Mouse (Mus musculus): ENCODE measurements around the gene Camsap3.

The Camsap3 gene

DNA sequence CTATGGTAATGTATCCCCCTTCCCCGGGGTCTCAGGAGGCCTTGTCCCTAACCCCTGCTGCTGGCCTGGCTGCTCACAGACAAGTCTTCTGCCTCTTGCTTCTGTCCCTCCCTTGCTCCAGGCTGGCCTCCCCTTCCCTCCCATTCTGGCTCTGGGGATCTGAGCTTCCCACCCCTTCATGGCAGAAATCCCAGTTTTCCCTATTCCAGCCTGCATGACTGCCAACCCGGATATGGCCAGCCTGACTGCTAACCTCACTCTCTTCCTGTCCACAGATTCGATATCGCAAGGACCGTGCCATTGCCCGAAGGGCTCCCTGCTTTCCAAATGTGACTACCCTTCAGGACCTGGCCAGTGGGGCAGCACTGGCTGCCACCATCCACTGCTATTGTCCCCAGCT is 13.3 kb downstream of the Camsap3 start:
- no peak for DNase-seq (ENCODE audit: low read depth, low spot score)

DNA sequence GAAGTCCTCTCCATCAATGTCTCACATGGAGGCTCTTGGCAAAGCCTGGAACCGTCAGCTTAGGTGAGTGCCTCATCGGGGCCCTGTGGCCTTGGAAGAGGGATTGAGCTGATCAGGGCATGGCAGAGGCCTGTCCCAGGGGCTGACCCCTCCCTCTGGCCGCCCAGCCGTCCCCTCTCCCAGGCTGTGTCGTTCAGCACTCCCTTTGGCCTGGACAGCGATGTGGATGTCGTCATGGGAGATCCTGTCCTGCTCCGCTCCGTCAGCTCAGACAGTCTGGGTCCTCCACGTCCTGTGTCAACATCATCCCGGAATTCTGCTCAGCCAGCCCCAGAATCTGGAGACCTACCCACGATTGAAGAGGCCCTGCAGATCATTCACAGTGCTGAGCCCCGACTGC is 16.3 kb downstream of the Camsap3 start:
- no peak for DNase-seq (ENCODE audit: low read depth, low spot score)

DNA sequence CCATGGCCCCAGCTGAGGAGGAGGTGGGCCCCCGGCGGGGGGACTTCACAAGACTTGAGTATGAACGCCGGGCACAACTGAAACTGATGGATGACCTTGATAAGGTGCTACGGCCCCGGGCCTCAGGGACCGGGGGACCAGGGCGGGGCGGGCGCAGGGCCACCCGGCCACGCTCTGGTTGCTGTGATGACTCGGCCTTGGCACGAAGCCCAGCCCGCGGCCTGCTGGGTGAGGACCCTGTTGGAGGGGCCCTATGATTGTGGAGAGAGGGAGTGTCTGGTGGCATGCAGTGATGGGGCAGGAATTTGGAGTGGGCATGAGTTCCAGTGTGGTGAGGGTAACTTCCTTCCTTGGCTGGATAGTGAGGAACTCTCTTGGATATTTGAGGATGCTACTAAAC is 19.5 kb downstream of the Camsap3 start:
- no peak for DNase-seq (ENCODE audit: low read depth, low spot score)

DNA sequence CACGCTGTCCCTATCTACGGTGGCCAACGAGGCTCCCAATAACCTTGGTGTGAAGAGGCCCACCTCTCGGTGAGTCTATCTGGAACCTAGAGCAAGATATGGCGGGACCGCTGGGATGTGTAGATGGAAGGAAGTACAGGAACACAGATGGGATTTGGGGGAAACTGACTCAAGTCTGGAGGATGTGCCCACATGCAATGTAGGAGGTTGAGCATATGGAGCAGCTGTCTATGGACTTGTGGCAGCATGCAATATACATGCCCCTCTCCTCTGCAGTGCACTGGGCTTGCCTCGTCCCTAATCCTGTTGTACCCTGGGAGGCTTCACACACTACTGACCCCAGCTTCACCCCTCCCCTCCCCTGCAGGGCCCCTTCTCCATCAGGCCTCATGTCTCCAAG is 20.7 kb downstream of the Camsap3 start:
- DNase-seq (ENCODE audit: low read depth, low spot score) = no peak

DNA sequence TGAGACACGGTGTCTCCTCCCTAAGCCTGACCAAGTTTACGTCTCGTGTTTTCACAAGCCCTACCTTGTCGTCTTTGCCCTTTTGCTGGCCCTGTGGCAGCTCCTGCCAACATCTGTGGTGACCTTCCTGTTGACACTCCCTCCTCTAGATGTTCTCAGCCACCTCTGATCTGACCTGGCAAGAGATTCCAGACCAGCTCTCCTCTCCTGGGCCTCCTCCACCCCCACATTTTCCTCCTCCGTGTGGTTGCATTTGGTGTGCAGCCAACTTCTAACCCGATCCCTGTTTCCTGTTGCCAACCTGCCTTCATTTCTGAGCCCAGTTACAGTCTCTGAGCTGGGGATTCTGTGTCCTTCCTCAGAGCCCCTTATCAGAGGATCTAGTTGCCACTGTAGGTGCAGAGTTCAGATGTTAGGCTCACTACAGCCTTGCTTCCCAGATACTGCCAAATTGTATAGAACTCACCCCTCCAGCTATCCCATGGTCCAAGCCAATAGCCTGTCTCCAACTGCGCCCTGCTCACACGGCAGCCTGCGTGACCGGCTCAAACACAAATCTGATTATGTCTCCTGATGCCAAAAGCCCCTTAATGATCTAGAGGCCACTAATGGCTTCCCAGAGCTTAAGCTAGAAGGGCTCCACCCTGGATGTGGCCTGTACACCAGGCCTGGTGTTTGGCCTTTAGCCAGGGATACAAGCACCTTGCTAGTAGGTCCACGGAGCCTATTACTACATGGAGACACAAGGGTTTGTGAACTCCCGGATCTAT is 22.1 kb downstream of the Camsap3 start:
- no peak for DNase-seq (ENCODE audit: low read depth, low spot score)

DNA sequence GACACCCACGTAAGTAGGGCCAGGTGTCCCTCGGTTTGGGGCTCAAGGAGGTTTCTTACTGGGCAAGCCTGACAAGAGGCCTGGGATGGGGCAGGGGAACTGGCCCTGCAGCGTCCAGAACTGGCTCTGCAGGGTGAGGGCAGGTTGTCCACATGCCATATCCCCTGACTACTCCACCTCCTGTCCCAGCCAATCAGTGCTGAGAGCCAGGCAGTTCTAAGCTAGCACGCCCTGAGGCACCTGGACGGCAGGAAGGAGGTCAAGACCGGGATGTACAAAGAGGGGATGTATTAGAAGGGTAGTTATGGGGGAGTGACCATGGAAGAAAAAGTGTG is 22.7 kb downstream of the Camsap3 start:
- DNase-seq (ENCODE audit: low read depth, low spot score) = no peak

DNA sequence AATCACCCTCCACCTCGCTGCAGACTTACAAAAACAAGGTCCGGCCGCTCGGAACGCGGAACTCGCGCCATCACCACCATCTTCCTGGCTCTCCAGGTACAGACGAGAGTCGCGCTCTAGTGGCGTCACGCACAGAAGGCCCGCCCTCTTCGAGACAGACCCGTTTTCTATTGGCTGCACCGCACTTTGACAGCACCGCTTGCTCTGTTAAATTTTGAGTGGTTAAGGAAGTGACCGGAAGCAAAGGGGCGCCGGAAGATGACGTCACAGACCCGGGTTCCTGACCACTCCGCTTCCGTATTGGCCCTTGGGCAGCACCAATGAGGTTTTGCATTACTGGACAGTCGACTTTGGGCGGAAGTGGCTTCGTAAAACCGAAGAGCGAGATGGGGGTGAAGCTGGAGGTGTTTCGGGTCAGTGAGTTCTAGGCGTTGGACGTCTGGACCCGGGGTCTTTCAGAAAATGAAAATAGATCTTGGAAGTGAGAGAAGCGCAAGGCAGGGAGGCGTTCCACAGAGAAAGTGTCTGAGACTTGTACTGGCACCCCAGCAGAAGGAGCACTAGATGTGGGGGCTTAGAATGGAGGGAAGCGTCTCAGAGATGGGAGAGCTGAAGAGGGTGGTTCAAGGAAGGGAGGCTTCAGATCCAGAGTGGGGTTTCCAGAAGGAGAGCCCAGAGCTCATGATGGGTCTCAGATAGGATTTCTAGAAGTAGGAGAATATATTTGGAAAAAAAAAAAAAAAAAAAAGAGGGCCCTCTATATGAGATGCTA is 34.3 kb downstream of the Camsap3 start, which contains the start of the genes Xab2 and Pet100:
Gene Xab2 (minus strand): TSS at position 118 of the 772 bp plus-strand sequence.
Gene Pet100 (plus strand): TSS at position 350 of the 772 bp plus-strand sequence.
- DNase-seq (ENCODE audit: low read depth, low spot score) = peak; percentile 99

DNA sequence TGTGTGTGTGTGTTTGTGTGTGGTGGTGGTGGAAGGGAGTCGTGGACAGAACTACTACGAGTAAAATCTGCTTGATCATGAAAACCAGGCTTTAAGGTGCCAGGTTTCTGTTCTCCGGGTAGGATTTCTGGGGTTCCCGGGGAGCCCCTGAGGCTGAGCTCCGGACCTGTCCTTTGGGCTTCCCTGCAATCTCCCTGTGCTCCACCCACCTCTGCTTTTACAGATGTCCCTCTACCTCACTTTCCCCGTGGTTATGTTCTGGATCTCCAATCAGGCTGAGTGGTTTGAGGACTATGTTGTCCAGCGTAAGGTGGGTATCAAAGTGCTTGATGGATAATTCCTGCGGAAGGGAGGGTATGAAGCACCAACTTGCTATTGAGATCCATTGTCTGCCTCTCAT is 35.0 kb downstream of the Camsap3 start:
- DNase-seq (ENCODE audit: low read depth, low spot score) = no peak

DNA sequence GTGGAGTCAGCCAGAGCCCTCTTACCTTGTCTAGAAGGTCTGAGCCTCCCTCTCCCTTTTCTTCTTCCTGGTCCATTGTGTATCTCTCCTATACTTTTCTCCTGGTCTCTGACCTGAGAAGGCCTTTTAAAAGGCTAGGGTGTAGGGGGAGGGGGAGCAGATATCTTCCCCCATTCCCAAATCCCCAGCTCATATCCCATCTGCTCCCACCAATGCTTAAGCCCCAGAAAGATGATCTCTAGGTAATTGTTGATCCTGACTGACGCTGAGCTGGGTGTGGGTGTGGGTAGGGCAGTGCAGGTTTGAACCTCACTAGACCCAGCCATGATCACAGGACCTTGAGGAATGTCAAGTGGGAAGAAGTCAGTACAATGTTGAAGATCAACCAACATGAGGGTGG is 38.4 kb downstream of the Camsap3 start, which contains the start of gene Pcp2:
Gene Pcp2 (minus strand): TSS at position 101 of the 400 bp plus-strand sequence.
- no peak for DNase-seq (ENCODE audit: low read depth, low spot score)

DNA sequence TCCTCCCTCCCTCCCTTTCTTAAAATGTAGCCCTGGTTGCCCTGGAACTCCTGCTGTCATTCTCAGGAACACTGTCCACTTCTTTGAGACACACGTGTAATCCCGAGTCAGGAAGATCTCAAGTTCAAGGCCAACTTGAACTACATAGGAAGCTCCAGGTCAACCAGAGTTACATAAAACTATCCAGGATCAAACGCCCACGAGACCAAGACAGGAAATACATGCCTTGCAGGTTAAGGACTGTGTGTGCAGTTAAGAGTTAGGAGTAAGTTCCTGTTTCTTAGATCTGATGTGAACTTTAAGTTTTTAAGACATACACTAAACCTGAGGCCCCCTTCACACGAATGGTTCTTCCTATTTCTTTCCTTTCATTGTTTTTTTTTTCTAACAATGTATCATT is 39.9 kb downstream of the Camsap3 start:
- DNase-seq (ENCODE audit: low read depth, low spot score) = no peak

DNA sequence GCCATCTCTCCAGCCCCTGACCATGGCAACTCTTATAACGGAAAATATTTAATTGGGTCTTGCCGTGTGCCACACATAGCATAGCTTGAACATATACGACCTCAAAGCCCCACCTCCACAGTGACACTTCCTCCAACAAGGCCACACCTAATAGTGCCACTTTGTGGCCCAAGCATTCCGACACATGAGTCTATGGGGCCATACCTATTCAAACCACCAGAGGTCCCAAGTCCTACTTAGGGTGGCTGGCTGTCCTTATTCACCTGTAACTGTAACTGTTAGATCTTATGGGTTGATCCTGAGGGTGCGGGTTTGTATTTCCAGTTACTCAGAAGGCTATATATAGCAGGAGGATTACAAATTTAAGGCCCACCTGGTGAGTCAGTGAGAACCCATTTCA is 40.9 kb downstream of the Camsap3 start:
- DNase-seq (ENCODE audit: low read depth, low spot score) = no peak

DNA sequence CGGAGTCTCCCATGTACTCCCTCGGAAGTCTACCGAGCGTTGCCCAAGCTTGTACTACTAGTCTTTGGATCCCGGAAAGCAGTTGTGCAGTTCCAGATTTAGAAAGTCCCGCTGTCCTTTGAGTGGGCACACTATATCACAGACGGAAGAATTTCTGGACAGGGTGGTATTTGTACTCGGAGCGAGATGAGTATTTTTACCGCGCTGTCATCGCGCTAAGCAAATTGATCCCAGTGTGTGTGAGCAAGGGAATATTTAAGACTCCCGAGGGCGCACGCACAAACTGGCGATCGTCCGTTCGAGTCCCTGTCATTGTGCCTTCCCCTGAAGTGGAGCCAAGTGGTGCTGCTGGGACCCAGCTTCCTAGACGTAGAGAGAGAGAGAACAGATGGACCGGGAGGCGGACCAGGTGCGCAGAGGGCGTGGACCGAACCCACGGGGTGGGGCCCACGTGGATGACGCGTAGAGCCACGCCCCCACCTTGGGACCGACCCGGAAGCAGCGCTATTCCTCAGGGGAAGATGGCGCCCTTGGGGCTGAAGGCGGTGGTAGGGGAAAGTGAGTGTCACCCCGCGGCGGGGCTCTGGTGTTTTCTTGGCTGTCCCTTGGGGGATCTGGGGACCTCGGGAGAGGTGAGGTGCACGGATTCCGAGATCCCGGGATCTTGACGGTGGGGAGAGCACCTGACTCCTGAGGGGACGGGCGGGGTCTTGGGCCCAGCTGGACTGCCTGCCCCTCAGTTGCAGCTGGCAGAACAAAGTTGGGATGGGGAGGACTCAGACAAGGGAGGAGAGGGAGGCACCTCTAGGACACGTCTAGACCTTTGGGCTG is 43.8 kb downstream of the Camsap3 start, which contains the start of gene Stxbp2:
Gene Stxbp2 (plus strand): TSS at position 309 of the 831 bp plus-strand sequence.
- peak; percentile 22 for DNase-seq (ENCODE audit: low read depth, low spot score)

DNA sequence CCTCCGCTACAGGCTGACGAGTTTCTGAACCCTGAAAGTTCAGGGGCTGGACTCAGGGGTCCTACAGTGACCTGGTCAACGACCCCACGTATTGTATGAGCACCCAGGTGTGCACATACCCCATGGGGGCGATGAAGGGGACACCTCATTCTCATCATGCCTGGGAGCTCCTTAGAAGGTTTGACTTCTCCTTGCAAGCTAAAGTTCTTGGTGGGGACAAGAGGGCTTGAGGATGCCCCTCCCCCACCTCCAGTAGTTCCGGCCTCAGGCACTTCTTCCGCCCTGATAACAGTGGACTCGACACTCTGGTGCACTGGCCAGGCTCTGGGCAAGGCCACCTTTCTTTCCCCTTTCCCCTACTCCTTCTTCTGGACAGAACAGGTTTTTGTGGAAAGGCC is 44.4 kb downstream of the Camsap3 start:
- no peak for DNase-seq (ENCODE audit: low read depth, low spot score)

DNA sequence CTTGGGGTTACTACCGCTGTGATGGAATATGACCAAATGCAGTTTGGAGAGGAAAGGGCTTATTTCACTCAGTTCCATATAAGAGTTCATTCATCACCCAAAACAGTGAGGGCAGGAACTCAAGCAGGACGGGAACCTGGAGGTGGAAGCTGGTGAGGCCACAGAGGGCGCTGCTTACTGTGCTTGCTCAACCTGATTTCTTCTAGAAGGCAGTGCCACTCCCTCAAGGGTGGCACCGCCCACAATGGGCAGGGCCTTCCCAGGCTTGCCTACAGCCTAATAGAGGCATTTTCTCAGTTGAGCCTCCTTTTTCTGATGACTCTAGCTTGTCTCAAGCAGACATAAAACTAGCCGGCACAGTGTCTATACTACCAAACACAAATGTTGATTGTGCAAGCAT is 58.7 kb downstream of the Camsap3 start:
- no peak for DNase-seq (ENCODE audit: low read depth, low spot score)

DNA sequence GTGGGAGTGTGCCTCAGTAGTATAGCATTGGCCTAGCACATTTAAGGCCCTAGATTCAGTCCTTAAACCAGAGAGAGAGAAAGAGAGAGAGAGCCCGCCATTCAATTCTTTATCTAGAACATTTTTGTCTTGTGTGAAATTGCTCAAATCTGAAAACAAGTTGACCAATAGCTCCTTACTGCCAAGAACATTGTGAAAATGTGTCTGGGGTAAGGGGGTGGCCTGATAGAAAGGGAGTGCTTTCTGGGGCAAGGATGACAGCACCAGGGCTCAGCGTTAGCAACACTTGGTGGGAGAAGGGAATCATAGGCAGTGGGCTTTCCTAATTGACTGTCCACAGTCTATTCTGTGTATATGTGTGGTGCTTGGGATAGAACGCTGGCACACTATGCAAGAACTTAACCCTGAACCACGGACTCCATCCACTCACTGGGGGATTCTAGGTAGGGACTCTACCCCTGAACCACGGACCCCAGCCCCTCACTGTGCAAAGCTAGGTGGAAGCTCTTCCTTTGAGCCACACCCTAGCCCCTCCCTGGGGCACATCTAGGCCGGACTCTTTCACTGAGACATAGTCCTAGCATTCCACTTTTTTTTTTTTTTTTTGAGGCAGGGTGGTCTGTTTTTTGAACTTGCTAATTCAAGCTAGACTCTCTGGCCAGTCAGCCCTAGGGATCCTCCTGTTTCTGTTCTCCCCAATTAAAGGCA is 59.9 kb downstream of the Camsap3 start:
- no peak for DNase-seq (ENCODE audit: low read depth, low spot score)

DNA sequence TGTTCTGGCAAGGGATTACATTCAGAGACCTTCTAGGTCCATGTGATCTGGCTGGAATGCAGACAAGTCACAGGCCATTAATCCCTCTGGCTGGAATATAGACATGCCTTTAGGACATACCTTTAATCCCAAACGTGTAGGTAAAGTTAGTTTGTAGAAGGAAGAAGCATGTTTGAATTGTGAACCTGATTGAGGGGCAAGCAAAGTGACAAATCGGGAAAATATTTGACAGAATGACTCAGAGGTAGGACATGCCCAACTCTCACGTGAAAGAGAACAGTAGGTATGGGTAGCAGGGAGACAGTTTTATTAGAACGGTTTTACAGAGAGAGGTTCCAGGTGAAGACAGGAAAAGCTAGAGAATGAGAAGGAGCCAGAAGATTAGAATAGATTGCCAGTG is 60.5 kb downstream of the Camsap3 start:
- DNase-seq (ENCODE audit: low read depth, low spot score) = no peak

DNA sequence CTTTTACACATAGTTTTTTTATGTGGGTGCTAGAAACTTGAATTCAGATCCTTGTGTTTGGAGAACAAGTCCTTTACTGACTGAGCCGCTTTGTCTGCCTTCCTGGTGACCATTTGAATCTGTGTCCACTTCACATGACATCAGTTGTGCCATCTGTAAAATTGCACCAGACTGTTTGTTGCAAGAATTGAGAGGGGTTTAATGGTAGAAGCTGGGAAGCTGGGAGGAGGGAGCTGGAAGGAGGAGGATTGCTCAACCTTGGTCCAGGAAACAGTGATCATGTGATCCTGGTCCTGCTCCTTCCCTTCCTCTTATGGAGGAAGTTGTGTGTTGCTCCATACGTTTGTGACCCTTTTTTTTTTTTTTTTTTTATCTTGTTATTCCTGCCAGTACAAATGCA is 61.2 kb downstream of the Camsap3 start:
- DNase-seq (ENCODE audit: low read depth, low spot score) = no peak

DNA sequence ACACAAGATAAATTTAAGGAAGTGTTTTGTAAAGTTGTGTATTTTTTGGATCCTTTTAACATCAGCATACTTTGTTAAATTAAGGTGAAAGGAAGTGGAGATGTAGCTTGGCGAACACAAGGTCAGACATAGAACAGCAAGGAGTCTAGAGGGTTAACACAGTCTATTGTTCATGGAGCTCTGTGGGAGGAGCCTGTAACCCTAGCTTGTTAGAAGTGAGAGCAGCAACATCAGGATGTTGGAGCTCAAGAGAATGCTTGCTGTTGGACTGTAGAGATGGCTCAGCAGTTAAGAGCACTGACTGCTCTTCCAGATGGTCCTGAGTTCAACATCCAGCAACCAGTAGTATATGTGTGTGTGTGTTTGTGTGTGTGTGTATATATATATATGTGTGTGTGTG is 61.9 kb downstream of the Camsap3 start:
- no peak for DNase-seq (ENCODE audit: low read depth, low spot score)

DNA sequence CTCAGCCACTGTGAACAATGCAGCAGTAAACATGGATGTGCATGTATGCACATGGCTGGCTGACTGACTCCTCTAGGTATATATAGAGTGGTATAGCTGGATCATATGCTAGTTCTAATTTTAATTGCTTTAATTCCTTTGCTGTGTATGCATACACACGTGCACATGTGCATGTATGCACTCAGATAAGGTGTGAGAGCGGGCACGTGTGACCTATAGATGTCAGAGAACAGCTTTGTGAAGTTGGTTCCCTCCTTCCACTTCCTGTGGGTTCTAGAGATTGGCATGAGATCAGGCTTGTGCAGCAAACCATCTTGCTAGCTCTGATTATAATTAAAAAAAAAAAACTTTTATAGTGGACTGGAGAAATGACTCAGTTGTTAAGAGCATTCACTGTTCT is 65.8 kb downstream of the Camsap3 start:
- DNase-seq (ENCODE audit: low read depth, low spot score) = no peak

DNA sequence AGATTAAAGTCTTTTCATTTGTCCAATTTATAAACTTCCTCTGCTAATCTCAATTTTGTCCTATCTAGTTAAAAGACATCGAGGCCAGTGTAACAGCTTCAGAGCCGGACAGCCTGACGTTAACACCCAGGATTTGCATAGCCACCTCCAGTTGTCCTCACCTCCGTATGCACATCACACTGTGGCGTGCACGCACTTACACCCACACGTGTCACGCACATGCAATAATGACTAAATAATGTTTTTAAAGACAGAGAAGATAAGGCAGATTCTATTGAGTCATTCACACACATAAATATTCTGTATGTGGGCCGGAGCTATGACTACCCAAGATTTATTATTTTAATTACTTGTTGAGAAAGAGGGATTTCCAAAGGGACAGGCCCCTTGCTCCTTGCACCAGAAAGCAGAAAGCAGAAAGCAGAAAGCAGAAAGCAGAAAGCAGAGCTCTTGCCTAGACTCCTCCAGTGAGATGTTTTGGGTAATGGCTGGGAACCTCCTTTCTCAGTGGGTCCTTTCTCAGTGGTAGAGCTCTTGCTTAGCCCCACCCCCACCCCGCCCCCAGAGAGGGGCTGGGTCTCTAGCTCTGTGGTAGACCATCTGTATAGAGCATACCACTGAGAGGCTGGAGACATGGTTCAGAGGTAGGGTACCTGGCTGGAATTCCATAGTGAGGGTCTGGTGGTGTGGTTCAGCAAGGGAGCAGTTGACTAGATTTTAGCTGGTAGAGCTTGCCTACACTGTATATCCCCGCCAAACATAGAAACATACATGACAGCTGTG is 67.8 kb downstream of the Camsap3 start:
- no peak for DNase-seq (ENCODE audit: low read depth, low spot score)

DNA sequence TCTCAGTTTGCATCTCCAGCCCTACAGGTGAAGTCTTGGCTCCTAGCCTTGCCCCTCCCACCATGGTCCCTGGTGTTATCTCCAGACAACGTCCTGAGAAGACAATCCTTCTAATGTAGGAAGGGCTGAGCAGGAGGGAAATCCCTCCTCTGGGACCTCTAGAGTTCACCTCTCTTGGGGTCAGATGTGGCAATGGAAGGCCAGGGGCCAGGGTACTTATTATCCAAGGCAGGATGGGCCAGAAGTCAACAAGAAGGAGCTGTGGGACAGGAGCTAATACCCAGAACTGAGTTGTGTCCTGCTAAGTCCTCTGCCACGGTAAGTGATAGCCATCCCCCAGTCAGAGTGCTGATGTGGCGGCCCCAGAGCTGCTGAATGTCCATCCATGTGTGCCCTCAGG is 68.4 kb downstream of the Camsap3 start, which contains the start of gene Retn:
Gene Retn (plus strand): TSS at position 245 of the 400 bp plus-strand sequence.
- DNase-seq (ENCODE audit: low read depth, low spot score) = no peak

Data from brain, embryonic 18.5 days (tissue).